Mouse (Mus musculus): ENCODE measurements around the gene Kctd10.

DNA sequence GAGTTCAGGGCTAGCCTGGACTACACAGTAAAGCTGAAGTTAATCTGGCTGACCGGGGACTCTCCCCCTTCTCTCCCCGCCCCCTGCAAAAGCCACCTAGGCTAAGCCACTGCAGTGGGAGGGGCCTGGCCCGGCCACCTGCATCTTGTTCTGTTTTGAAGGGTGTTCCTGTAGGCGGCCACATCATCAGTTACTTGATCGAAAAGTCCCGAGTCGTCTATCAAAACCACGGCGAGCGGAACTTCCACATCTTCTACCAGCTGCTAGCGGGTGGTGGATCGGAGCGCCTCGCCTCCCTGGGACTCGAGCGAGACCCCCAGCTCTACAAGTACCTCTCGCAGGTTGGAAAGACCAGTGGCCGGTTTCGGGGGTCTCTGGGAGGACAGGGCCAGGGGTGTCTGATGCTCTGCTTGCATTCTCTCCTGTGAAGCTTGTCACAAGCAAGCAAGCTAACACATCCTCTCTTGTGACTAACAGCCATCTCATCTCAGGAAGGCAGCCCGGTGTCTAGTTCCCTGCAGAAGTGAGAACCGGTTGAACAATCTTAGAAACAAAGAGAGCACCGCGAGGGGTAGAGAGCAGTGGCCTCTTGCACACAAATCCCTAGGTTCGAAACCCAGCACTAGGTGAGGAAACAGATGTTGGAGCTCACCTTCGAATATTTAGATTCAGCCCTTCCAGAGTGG, 57.1 kb downstream of the Kctd10 start:
- TF ChIP-seq POLR2A (IDR thresholded peaks at IDR 0.05; ENCODE audit: extremely low read depth, insufficient read depth, low read length) (no peak), CTCF (IDR thresholded peaks at IDR 0.05; ENCODE audit: extremely low read depth, insufficient read depth, low read length) (no peak)
